25 mouse cellular contexts compared by ENCODE assay signal in genomic region chr17:29430806-29431205, GRCm38 (mm10). TPM values are rescaled to one million over a fixed set of nuclear protein-coding genes. Genes with fewer than 3 reads are reported as not detected.
DNase-seq lines count a peak whose midpoint lies in the region; ATAC-seq and TF ChIP-seq lines count a peak whose summit lies in the region.
"Had no signal": no experiment of that assay in that cellular context is flagged by ENCODE, and none has a peak within 500 bp of the region (broad histone marks: within the 10 kb centered on the region; RNA-seq: fewer than 3 reads in every experiment).

No protein-coding gene starts in this region.

- H3K27me3 ChIP-seq in kidney, postnatal 0 days (ENCODE audit: insufficient read depth, low read length): no peaks in the 10 kb centered on the region
- no peaks in the 10 kb centered on the region for H3K27me3 ChIP-seq in midbrain, postnatal 0 days (ENCODE audit: insufficient read depth, low read length)
- H3K27me3 ChIP-seq in midbrain, embryonic 16.5 days (ENCODE audit: control insufficient read depth, insufficient read depth, low read depth, low read length): no peaks in the 10 kb centered on the region
- H3K27me3 ChIP-seq in ES-Bruce4 (ENCODE audit: control insufficient read depth, insufficient read depth, low read length, poor library complexity, severe bottlenecking): no peaks in the 10 kb centered on the region
- no peaks in the 10 kb centered on the region for H3K27me3 ChIP-seq in stomach, postnatal 0 days (ENCODE audit: control insufficient read depth, insufficient read depth, low read length)
- H3K27me3 ChIP-seq: embryonic facial prominence, embryonic 12.5 days; heart, embryonic 13.5 days; limb, embryonic 13.5 days; megakaryocyte, embryonic 14.5 days; Patski; stomach, embryonic 15.5 days had no signal

- ATAC-seq in kidney, postnatal 0 days (replicated peaks; ENCODE audit: low FRiP score, low read depth): no peak
- no peak for ATAC-seq in midbrain, postnatal 0 days (ENCODE audit: low FRiP score)
- ATAC-seq in midbrain, embryonic 16.5 days: no peak
- ATAC-seq in stomach, postnatal 0 days (ENCODE audit: low FRiP score, low TSS enrichment): no peak
- ATAC-seq: forebrain, postnatal 0 days; Patski had no signal

- H3K4me1 ChIP-seq in kidney, postnatal 0 days (replicated peaks; ENCODE audit: insufficient read depth, low read length): 0 out of 2 replicates have a peak, but pooled peaks cover 4% of the 10 kb centered on the region
- no peaks in the 10 kb centered on the region for H3K4me1 ChIP-seq in midbrain, postnatal 0 days (ENCODE audit: insufficient read depth, low read length)
- H3K4me1 ChIP-seq in midbrain, embryonic 16.5 days (ENCODE audit: control insufficient read depth, insufficient read depth, low read length): no peaks in the 10 kb centered on the region
- peaks cover 5% of the 10 kb centered on the region for H3K4me1 ChIP-seq in ES-Bruce4 (ENCODE audit: control insufficient read depth, insufficient read depth, low read length)
- H3K4me1 ChIP-seq in stomach, postnatal 0 days (replicated peaks; ENCODE audit: control insufficient read depth, insufficient read depth): no peaks in the 10 kb centered on the region; the same call in 1 of the 2 replicates
- H3K4me1 ChIP-seq: stomach, embryonic 15.5 days had no signal

- DNase-seq in kidney, postnatal 0 days (ENCODE audit: low spot score): no peak
- no peak for DNase-seq in kidney, postnatal 4 days
- no peak for DNase-seq in midbrain, postnatal 0 days (ENCODE audit: low spot score)
- no peak for DNase-seq in stomach, postnatal 0 days (ENCODE audit: low spot score)
- DNase-seq in layer of hippocampus, adult 9-11 months: no peak
- DNase-seq: adrenal gland, adult 8-10 months; cerebellum, adult 18-20 months; cerebellum, postnatal 14 days; forebrain, postnatal 0 days; gastrocnemius, postnatal 14 days; heart, adult 18-20 months; heart, postnatal 14 days; kidney, adult 8-10 months; kidney, postnatal 25 days; lung, postnatal 14 days; midbrain, embryonic 14.5 days had no signal

- no peak overlapping the region for H3K9ac ChIP-seq in kidney, postnatal 0 days (ENCODE audit: low read depth, low read length)
- no peak overlapping the region for H3K9ac ChIP-seq in midbrain, postnatal 0 days (replicated peaks; ENCODE audit: low read length, poor library complexity, severe bottlenecking)
- no peak overlapping the region for H3K9ac ChIP-seq in midbrain, embryonic 16.5 days (ENCODE audit: low read depth, low read length)
- H3K9ac ChIP-seq in ES-Bruce4 (ENCODE audit: low read depth, poor library complexity, severe bottlenecking): no peak overlapping the region
- no peak overlapping the region for H3K9ac ChIP-seq in stomach, postnatal 0 days (ENCODE audit: low read length)
- H3K9ac ChIP-seq: embryonic facial prominence, embryonic 12.5 days; forebrain, postnatal 0 days; heart, embryonic 13.5 days; hindbrain, embryonic 14.5 days; limb, embryonic 13.5 days; stomach, embryonic 15.5 days had no signal

- H3K27ac ChIP-seq in kidney, postnatal 0 days: no peak overlapping the region
- H3K27ac ChIP-seq in midbrain, postnatal 0 days (ENCODE audit: low read depth, low read length): no peak overlapping the region
- H3K27ac ChIP-seq in midbrain, embryonic 16.5 days (ENCODE audit: low read length): no peak overlapping the region
- H3K27ac ChIP-seq in ES-Bruce4 (ENCODE audit: insufficient read depth, low read length): no peak overlapping the region
- H3K27ac ChIP-seq in stomach, postnatal 0 days (replicated peaks): no peak overlapping the region
- H3K27ac ChIP-seq: embryonic facial prominence, embryonic 12.5 days; hindbrain, embryonic 14.5 days; limb, embryonic 13.5 days; stomach, embryonic 15.5 days had no signal

- no peak for TF ChIP-seq POLR2A in ES-Bruce4 (IDR thresholded peaks at IDR 0.05; ENCODE audit: insufficient read depth, low read length)

- no peak overlapping the region for H3K4me3 ChIP-seq in kidney, postnatal 0 days (replicated peaks; ENCODE audit: low read depth, low read length)
- H3K4me3 ChIP-seq in midbrain, postnatal 0 days (ENCODE audit: low read depth, low read length): no peak overlapping the region
- H3K4me3 ChIP-seq in midbrain, embryonic 16.5 days (ENCODE audit: low read depth, low read length): no peak overlapping the region
- H3K4me3 ChIP-seq in ES-Bruce4 (ENCODE audit: low read depth, low read length): no peak overlapping the region
- no peak overlapping the region for H3K4me3 ChIP-seq in stomach, postnatal 0 days (ENCODE audit: low read depth, low read length)
- H3K4me3 ChIP-seq: embryonic facial prominence, embryonic 12.5 days; heart, embryonic 13.5 days; limb, embryonic 13.5 days; stomach, embryonic 15.5 days had no signal

- no peaks in the 10 kb centered on the region for H3K36me3 ChIP-seq in kidney, postnatal 0 days (ENCODE audit: insufficient read depth, low read length)
- H3K36me3 ChIP-seq in midbrain, postnatal 0 days (ENCODE audit: insufficient read depth, low read length): no peaks in the 10 kb centered on the region
- no peaks in the 10 kb centered on the region for H3K36me3 ChIP-seq in midbrain, embryonic 16.5 days (ENCODE audit: control insufficient read depth, insufficient read depth, low read length)
- H3K36me3 ChIP-seq in ES-Bruce4 (ENCODE audit: control insufficient read depth, insufficient read depth, low read length, poor library complexity, severe bottlenecking): no peaks in the 10 kb centered on the region
- H3K36me3 ChIP-seq in stomach, postnatal 0 days (ENCODE audit: control insufficient read depth, insufficient read depth, low read length): no peaks in the 10 kb centered on the region
- H3K36me3 ChIP-seq: embryonic facial prominence, embryonic 12.5 days; heart, embryonic 13.5 days; limb, embryonic 13.5 days; stomach, embryonic 15.5 days had no signal

- H3K4me2 ChIP-seq in kidney, postnatal 0 days (ENCODE audit: low read length): no peak overlapping the region
- no peak overlapping the region for H3K4me2 ChIP-seq in midbrain, postnatal 0 days (ENCODE audit: low read depth, low read length, poor library complexity, severe bottlenecking)
- H3K4me2 ChIP-seq in midbrain, embryonic 16.5 days (ENCODE audit: low read length): no peak overlapping the region
- H3K4me2 ChIP-seq in stomach, postnatal 0 days (replicated peaks; ENCODE audit: low read depth): no peak overlapping the region
- H3K4me2 ChIP-seq: embryonic facial prominence, embryonic 12.5 days; heart, embryonic 13.5 days; hindbrain, embryonic 14.5 days; limb, embryonic 13.5 days; stomach, embryonic 15.5 days had no signal

- 96% methylated on average over 6 of the region's 6 CpGs for WGBS in kidney, postnatal 0 days
- 96% methylated on average over 6 of the region's 6 CpGs for WGBS in midbrain, postnatal 0 days
- WGBS in midbrain, embryonic 16.5 days: 97% methylated on average over 6 of the region's 6 CpGs
- WGBS in stomach, postnatal 0 days: 97% methylated on average over 6 of the region's 6 CpGs

- TF ChIP-seq CTCF in kidney, postnatal 0 days (IDR thresholded peaks at IDR 0.05; ENCODE audit: low read depth): peak; percentile 24; the same call in 1 of the 2 replicates
- TF ChIP-seq CTCF in midbrain, postnatal 0 days (IDR thresholded peaks at IDR 0.05): 0 out of 2 replicates have a peak, but pooled peaks have one; percentile 15
- TF ChIP-seq CTCF in ES-Bruce4 (IDR thresholded peaks at IDR 0.05; ENCODE audit: low read depth, low read length): peak; percentile 18
- TF ChIP-seq CTCF in stomach, postnatal 0 days (IDR thresholded peaks at IDR 0.05; ENCODE audit: low read depth): peak; percentile 29

- TF ChIP-seq EP300 in ES-Bruce4 (IDR thresholded peaks at IDR 0.05; ENCODE audit: insufficient read depth, low read depth, low read length): no peak
- no peak for TF ChIP-seq EP300 in stomach, postnatal 0 days (optimal IDR thresholded peaks at IDR 0.05)

- H3K9me3 ChIP-seq in kidney, postnatal 0 days (replicated peaks; ENCODE audit: low read length): no peaks in the 10 kb centered on the region
- no peaks in the 10 kb centered on the region for H3K9me3 ChIP-seq in midbrain, postnatal 0 days (ENCODE audit: low read length)
- no peaks in the 10 kb centered on the region for H3K9me3 ChIP-seq in midbrain, embryonic 16.5 days (replicated peaks; ENCODE audit: control insufficient read depth, low read length, poor library complexity, severe bottlenecking)
- H3K9me3 ChIP-seq in ES-Bruce4 (replicated peaks; ENCODE audit: control insufficient read depth, insufficient read depth, low read length, poor library complexity, severe bottlenecking): no peaks in the 10 kb centered on the region
- H3K9me3 ChIP-seq in stomach, postnatal 0 days (ENCODE audit: control insufficient read depth, low read length): no peaks in the 10 kb centered on the region
- H3K9me3 ChIP-seq: embryonic facial prominence, embryonic 12.5 days; heart, embryonic 13.5 days; limb, embryonic 13.5 days; megakaryocyte, embryonic 14.5 days; stomach, embryonic 15.5 days had no signal

RNA-seq across cellular contexts. Expression of gene Pim1, which starts 59.7 kb away (rescaled TPM):
- polyA plus RNA-seq in kidney, postnatal 0 days (2015; fragmentation: Nextera tagmentation; extraction: Ambion mirVana): 21.3 and 21.6 TPM in 2 replicates
- 8.3 and 10.9 TPM in 2 replicates for total RNA-seq in midbrain, postnatal 0 days (2014; rRNA removed)
- 10.6 and 12.7 TPM in 2 replicates for polyA plus RNA-seq in midbrain, postnatal 0 days (2015; fragmentation: Nextera tagmentation; extraction: Ambion mirVana)
- polyA plus RNA-seq in midbrain, embryonic 16.5 days (2015; fragmentation: Nextera tagmentation; extraction: Ambion mirVana): 7.3 and 7.6 TPM in 2 replicates
- polyA plus RNA-seq in ES-Bruce4 (2011; ENCODE audit: insufficient read depth, insufficient read length, low read depth, missing spikeins): 348 and 350 TPM in 2 replicates
- 28.6 and 32.8 TPM in 2 replicates for polyA plus RNA-seq in stomach, postnatal 0 days (2015; fragmentation: Nextera tagmentation; extraction: Ambion mirVana)

Comparison
In these comparisons a context has a peak if more than half of its experiments do, and no peak if none do; other contexts are left out.
1. RNA of gene Pim1, which starts 59.7 kb away (polyA plus RNA-seq): 348 to 350 TPM in ES-Bruce4; 28.6 to 32.8 TPM in stomach, postnatal 0 days, 21.3 to 21.6 TPM in kidney, postnatal 0 days, 10.6 to 12.7 TPM in midbrain, postnatal 0 days and 7.3 to 7.6 TPM in midbrain, embryonic 16.5 days; every median in the first group is over 10 times any median in the second.
2. Peak in every context shown above with its lines, with median percentiles within 50 percentile points of each other: CTCF ChIP-seq.